Mouse (Mus musculus): Measurements from ENCODE around the gene Aph1b. TPM values are rescaled to one million over a fixed set of nuclear protein-coding genes. Genes with fewer than 3 reads are reported as not detected.

The Aph1b gene
- polyA plus RNA-seq, 1 experiment from 2014 or later: 30.2 TPM

DNA sequence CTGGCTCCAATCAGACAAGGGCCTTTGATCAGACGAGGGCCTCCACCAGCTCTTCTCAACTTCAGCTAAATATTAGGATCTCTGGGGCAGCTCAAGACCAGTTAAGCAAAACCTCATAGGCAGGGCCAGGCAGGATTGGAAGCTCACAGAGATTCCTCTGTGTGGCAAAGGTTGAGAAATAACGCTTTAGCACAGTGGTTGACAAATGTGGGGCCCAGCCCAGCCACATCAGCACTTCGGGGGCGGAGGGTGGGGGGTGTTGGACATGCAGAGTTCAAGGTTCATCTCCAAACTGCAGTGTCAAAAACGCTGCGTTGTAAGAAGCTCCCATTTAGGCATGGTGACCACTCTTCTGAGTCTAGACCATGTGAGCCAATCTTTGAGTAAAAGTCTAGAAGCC, 60.7 kb downstream of the Aph1b start:
- H3K36me3 ChIP-seq (ENCODE audit: control insufficient read depth, insufficient read depth, low read length): no peaks in the 10 kb centered on the region
- no peak overlapping the region for H3K9ac ChIP-seq (ENCODE audit: low read length)
- no peak overlapping the region for H3K4me2 ChIP-seq (ENCODE audit: low read length)
- no peak overlapping the region for H3K27ac ChIP-seq (ENCODE audit: low read depth, low read length)
- WGBS: 91% methylated on average over 6 of the region's 6 CpGs
- 0 out of 2 replicates have a peak, but pooled peaks cover 2% of the 10 kb centered on the region for H3K4me1 ChIP-seq (ENCODE audit: control insufficient read depth, insufficient read depth, low read length)
- ATAC-seq (no peak), DNase-seq (ENCODE audit: low spot score) (no peak)
- no peaks in the 10 kb centered on the region for H3K27me3 ChIP-seq (replicated peaks; ENCODE audit: control insufficient read depth, insufficient read depth, low read length)
- no peak overlapping the region for H3K4me3 ChIP-seq (ENCODE audit: low read depth, low read length)
- no peaks in the 10 kb centered on the region for H3K9me3 ChIP-seq (replicated peaks; ENCODE audit: control insufficient read depth, low read length)

DNA sequence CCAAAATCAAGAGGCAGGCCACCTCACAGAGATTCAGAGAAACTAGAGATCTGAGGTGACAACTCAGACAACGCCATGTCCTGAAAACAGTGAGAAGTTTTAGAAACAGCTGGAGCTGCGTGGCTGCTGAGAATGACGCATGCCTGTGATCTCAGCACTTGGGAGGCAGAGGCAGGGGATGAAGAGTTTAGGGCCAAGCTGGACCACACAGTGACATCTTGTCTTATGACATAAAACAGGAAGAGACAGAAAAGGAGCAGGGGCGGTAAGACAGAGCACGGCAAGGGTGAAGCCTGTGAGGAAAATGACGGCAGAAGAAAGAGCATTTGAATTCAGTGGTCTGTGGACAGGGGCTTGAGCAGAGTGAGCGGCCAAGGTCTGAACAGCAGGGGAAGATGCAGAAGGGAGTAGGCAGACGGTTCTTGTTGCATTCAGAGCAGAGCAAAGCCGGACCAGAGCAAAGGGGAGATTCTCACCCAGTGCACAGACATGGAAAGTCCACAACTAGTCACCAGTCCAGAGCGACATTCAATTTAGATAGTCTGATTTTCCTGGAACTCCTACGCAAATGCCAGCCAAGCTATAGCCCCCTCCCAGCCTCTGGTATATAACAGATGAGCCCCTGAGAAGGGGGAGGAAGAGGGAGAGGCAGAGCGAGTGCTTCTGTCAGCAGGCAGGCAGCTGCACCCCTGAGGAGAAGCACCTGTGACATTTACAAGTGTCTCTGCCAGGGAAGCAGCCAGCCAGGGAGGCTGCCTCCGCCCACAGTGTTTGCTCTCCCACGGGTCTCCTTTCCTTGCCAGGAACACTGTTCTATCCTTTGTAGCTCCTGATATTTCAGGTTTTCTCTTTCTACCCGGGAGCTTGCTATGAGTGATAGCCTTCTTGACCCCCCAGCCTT, 62.2 kb downstream of the Aph1b start:
- no peaks in the 10 kb centered on the region for H3K9me3 ChIP-seq (replicated peaks; ENCODE audit: control insufficient read depth, low read length)
- no peak overlapping the region for H3K4me3 ChIP-seq (ENCODE audit: low read depth, low read length)
- no peak overlapping the region for H3K9ac ChIP-seq (ENCODE audit: low read length)
- no peaks in the 10 kb centered on the region for H3K27me3 ChIP-seq (replicated peaks; ENCODE audit: control insufficient read depth, insufficient read depth, low read length)
- no peak overlapping the region for H3K27ac ChIP-seq (ENCODE audit: low read depth, low read length)
- no peak for ATAC-seq
- H3K4me2 ChIP-seq (ENCODE audit: low read length): no peak overlapping the region
- peak; percentile 47 for DNase-seq (ENCODE audit: low spot score)
- WGBS: 59% methylated on average over 15 of the region's 15 CpGs
- H3K36me3 ChIP-seq (ENCODE audit: control insufficient read depth, insufficient read depth, low read length): no peaks in the 10 kb centered on the region
- 0 out of 2 replicates have a peak, but pooled peaks cover 2% of the 10 kb centered on the region for H3K4me1 ChIP-seq (ENCODE audit: control insufficient read depth, insufficient read depth, low read length)

DNA sequence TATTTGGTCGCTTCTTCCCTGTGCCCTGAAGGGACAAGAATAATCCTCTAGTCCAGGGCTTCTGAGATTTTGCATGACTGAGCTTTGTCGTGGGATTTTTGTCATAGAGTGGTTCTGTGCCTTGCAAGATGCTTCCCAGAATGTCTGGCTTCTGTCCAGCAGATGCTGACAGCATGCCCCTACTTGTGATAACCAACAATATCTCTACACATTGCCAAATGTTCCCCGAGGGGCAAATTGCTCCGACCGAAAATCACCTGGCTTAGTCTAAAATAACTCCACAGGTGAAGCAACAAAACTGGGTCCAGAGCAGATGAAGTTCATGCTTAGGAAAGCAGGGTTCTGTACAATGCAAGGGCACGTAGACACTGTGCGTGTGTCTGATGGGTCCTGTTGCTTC, 64.0 kb downstream of the Aph1b start:
- no peak overlapping the region for H3K4me2 ChIP-seq (ENCODE audit: low read length)
- DNase-seq (ENCODE audit: low spot score): no peak
- H3K9ac ChIP-seq (ENCODE audit: low read length): no peak overlapping the region
- no peak overlapping the region for H3K4me3 ChIP-seq (ENCODE audit: low read depth, low read length)
- H3K4me1 ChIP-seq (ENCODE audit: control insufficient read depth, insufficient read depth, low read length): 0 out of 2 replicates have a peak, but pooled peaks cover 2% of the 10 kb centered on the region
- H3K9me3 ChIP-seq (replicated peaks; ENCODE audit: control insufficient read depth, low read length): no peaks in the 10 kb centered on the region
- no peaks in the 10 kb centered on the region for H3K36me3 ChIP-seq (ENCODE audit: control insufficient read depth, insufficient read depth, low read length)
- no peak overlapping the region for H3K27ac ChIP-seq (ENCODE audit: low read depth, low read length)
- WGBS: 85% methylated on average over 7 of the region's 7 CpGs
- no peak for ATAC-seq
- H3K27me3 ChIP-seq (replicated peaks; ENCODE audit: control insufficient read depth, insufficient read depth, low read length): no peaks in the 10 kb centered on the region

DNA sequence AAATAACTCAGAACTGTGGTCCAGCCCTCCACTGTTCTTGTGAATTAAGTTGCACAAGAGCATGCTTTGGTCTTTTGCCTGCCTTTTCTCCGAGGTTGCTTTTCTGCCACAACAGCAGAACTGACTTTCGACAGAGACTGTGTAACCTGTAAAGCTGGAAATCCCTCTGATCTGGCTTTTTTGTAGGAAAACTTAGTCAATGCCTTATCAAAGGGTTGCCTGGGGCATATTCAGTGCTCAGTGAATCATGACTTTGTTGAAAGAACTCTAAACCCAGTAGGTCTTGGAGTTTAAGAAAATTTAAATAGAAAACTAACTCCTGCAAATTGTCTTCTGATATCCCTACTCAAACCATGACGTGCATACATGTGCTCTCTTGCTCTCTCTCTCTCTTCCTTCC, 64.7 kb downstream of the Aph1b start:
- DNase-seq (ENCODE audit: low spot score) (no peak), ATAC-seq (no peak)
- Histone ChIP-seq H3K9ac (ENCODE audit: low read length) (no peak overlapping the region), H3K4me2 (ENCODE audit: low read length) (no peak overlapping the region), H3K4me3 (ENCODE audit: low read depth, low read length) (no peak overlapping the region), H3K27me3 (replicated peaks; ENCODE audit: control insufficient read depth, insufficient read depth, low read length) (no peaks in the 10 kb centered on the region), H3K4me1 (ENCODE audit: control insufficient read depth, insufficient read depth, low read length) (0 out of 2 replicates have a peak, but pooled peaks cover 2% of the 10 kb centered on the region), H3K27ac (ENCODE audit: low read depth, low read length) (no peak overlapping the region), H3K36me3 (ENCODE audit: control insufficient read depth, insufficient read depth, low read length) (no peaks in the 10 kb centered on the region), H3K9me3 (replicated peaks; ENCODE audit: control insufficient read depth, low read length) (no peaks in the 10 kb centered on the region)
- 57% methylated on average over 3 of the region's 3 CpGs for WGBS

DNA sequence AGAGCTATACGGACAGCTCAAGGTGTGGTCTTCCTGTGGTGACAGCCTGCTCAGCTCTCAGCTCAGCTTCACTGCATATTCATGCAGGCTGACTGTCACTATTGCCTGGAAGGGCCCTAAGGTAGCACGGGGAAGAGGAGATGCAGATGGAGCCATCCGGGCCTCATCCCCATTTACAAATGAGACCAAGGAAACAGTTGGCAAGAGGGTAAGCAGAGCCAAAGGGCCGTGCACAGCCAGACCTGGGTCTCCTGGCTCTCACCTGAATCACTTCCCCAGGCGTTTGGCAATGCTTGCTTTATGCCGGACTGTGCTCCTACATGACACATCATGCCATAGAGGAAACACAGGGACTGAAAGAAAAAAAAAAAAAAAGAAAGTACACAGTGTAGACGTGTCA, 68.0 kb downstream of the Aph1b start:
- Histone ChIP-seq H3K9ac (ENCODE audit: low read length) (no peak overlapping the region), H3K36me3 (ENCODE audit: control insufficient read depth, insufficient read depth, low read length) (no peaks in the 10 kb centered on the region), H3K27me3 (replicated peaks; ENCODE audit: control insufficient read depth, insufficient read depth, low read length) (no peaks in the 10 kb centered on the region), H3K4me2 (ENCODE audit: low read length) (no peak overlapping the region), H3K4me3 (ENCODE audit: low read depth, low read length) (no peak overlapping the region), H3K9me3 (replicated peaks; ENCODE audit: control insufficient read depth, low read length) (no peaks in the 10 kb centered on the region), H3K27ac (ENCODE audit: low read depth, low read length) (no peak overlapping the region), H3K4me1 (ENCODE audit: control insufficient read depth, insufficient read depth, low read length) (0 out of 2 replicates have a peak, but pooled peaks cover 5% of the 10 kb centered on the region)
- no peak for DNase-seq (ENCODE audit: low spot score)
- ATAC-seq: no peak
- 77% methylated on average over 7 of the region's 7 CpGs for WGBS

DNA sequence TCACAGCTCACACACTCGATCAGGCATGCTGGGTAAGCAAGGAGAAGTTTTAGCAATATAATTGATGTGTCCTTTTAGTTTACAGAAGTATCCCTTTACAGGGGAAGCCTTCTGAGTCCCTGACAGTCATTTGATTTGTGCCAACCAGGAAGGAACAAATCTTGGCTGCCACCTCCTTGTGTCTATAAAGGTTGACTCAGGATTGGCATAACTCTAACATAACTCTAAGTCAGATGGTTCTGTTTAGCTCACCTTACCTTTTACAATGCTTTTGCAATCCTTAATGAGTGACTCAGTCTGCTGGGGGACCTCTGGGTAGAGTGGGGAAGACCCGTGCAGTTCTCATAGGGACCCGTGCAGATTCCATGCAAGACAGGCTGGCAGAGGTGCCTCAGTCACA, 69.7 kb downstream of the Aph1b start:
- Histone ChIP-seq H3K9me3 (replicated peaks; ENCODE audit: control insufficient read depth, low read length) (no peaks in the 10 kb centered on the region), H3K36me3 (ENCODE audit: control insufficient read depth, insufficient read depth, low read length) (no peaks in the 10 kb centered on the region), H3K4me2 (ENCODE audit: low read length) (no peak overlapping the region), H3K9ac (ENCODE audit: low read length) (no peak overlapping the region), H3K4me1 (ENCODE audit: control insufficient read depth, insufficient read depth, low read length) (peaks cover 5% of the 10 kb centered on the region; the same call in 1 of the 2 replicates), H3K4me3 (ENCODE audit: low read depth, low read length) (no peak overlapping the region), H3K27me3 (replicated peaks; ENCODE audit: control insufficient read depth, insufficient read depth, low read length) (no peaks in the 10 kb centered on the region), H3K27ac (ENCODE audit: low read depth, low read length) (no peak overlapping the region)
- WGBS: 76% methylated on average over 3 of the region's 3 CpGs
- ATAC-seq (no peak), DNase-seq (ENCODE audit: low spot score) (no peak)

Other genes starting within 250 kb of the Aph1b start
- gene Usp3, start 202.3 kb downstream of the Aph1b start, polyA plus RNA-seq (2014; fragmentation: Nextera tagmentation; extraction: Ambion mirVana): 125 and 134 TPM in 2 replicates
- gene Car12, start 81.8 kb downstream of the Aph1b start, polyA plus RNA-seq (2014; fragmentation: Nextera tagmentation; extraction: Ambion mirVana): 2.6 and 3.3 TPM in 2 replicates
- 0.08 and 0.23 TPM in 2 replicates for gene Gm10647, start 1.5 kb upstream of the Aph1b start, polyA plus RNA-seq (2014; fragmentation: Nextera tagmentation; extraction: Ambion mirVana)
- 2.2 and 2.8 TPM in 2 replicates for gene Aph1c, start 39.2 kb upstream of the Aph1b start, polyA plus RNA-seq (2014; fragmentation: Nextera tagmentation; extraction: Ambion mirVana)
- gene Rab8b, start 124.2 kb upstream of the Aph1b start, polyA plus RNA-seq (2014; fragmentation: Nextera tagmentation; extraction: Ambion mirVana): 15.3 and 22.4 TPM in 2 replicates
- 357 and 434 TPM in 2 replicates for gene Rps27l, start 150.6 kb upstream of the Aph1b start, polyA plus RNA-seq (2014; fragmentation: Nextera tagmentation; extraction: Ambion mirVana)
- 9.8 and 10.2 TPM in 2 replicates for gene Lactb, start 180.0 kb upstream of the Aph1b start, polyA plus RNA-seq (2014; fragmentation: Nextera tagmentation; extraction: Ambion mirVana)